Mouse (Mus musculus): ENCODE data around the gene AU015836. TPM values are rescaled to one million over a fixed set of nuclear protein-coding genes. Genes with fewer than 3 reads are reported as not detected.
"Not testable (repeated sequence)": the region's sequence is repeated elsewhere in the genome, so short reads cannot be mapped to it uniquely, and the experiment has no call there.

The AU015836 gene
- polyA plus RNA-seq (2012; ENCODE audit: insufficient read depth, insufficient read length, low replicate concordance, missing spikeins), result not detected in 2 replicates

DNA sequence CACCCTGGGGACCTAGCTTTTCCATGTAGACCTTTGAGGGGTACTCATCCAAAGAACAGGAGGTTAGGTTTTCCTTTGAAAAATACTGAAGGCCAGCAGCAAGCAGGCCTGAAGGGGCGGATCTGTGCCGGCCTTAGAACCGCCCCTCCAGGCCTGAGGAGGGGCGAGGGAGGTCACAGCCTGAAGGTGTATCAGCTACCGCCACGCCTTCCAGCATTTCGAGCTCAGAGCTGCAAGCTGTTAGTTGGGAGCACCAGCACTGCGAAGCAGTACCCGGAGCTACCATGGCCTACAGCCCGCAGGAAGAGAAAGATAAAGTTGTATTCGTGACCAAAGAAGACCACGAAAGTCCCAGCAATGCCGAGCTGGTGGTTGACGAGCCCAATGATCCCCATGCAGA is at the start of gene AU015836:
AU015836 (plus strand) TSS at position 216 of the 400 bp plus-strand sequence.
- WGBS, result 70% methylated on average over 14 of the region's 14 CpGs
- Histone ChIP-seq H3K4me1 (ENCODE audit: control insufficient read depth, insufficient read depth, low read length) (no peaks in the 10 kb centered on the region), H3K4me3 (ENCODE audit: insufficient read depth, low read depth, low read length) (no peak within 1 kb of the TSS), H3K27ac (ENCODE audit: insufficient read depth, low read depth, low read length) (no peak within 1 kb of the TSS)
- TF ChIP-seq CTCF (IDR thresholded peaks at IDR 0.05; ENCODE audit: insufficient read depth, low read depth, low read length) (no peak), POLR2A (IDR thresholded peaks at IDR 0.05; ENCODE audit: insufficient read depth, low read depth, low read length) (no peak)

- TF ChIP-seq POLR2A (IDR thresholded peaks at IDR 0.05; ENCODE audit: insufficient read depth, low read depth, low read length) (no peak), CTCF (IDR thresholded peaks at IDR 0.05; ENCODE audit: insufficient read depth, low read depth, low read length) (no peak)
- Histone ChIP-seq H3K4me1 (ENCODE audit: control insufficient read depth, insufficient read depth, low read length) (no peaks in the 10 kb centered on the region), H3K27ac (ENCODE audit: insufficient read depth, low read depth, low read length) (no peak overlapping the region), H3K4me3 (ENCODE audit: insufficient read depth, low read depth, low read length) (no peak overlapping the region)
- 45% methylated on average over 3 of the region's 3 CpGs for WGBS
These were observed 49.4 kb upstream of the AU015836 start for GRCm38 (mm10) chrX:93919017-93919416.

- TF ChIP-seq POLR2A (IDR thresholded peaks at IDR 0.05; ENCODE audit: insufficient read depth, low read depth, low read length), result no peak
- TF ChIP-seq CTCF (IDR thresholded peaks at IDR 0.05; ENCODE audit: insufficient read depth, low read depth, low read length), result no peak
- Histone ChIP-seq H3K4me1 (ENCODE audit: control insufficient read depth, insufficient read depth, low read length) (no peaks in the 10 kb centered on the region), H3K4me3 (ENCODE audit: insufficient read depth, low read depth, low read length) (no peak overlapping the region), H3K27ac (ENCODE audit: insufficient read depth, low read depth, low read length) (no peak overlapping the region)
- WGBS, result 88% methylated on average over 3 of the region's 3 CpGs
These were observed 40.1 kb upstream of the AU015836 start for GRCm38 (mm10) chrX:93928379-93928778.

GRCm38 (mm10) chrX:93928794-93929193 is 39.7 kb upstream of the AU015836 start:
- Histone ChIP-seq H3K4me3 (ENCODE audit: insufficient read depth, low read depth, low read length) (no peak overlapping the region), H3K4me1 (ENCODE audit: control insufficient read depth, insufficient read depth, low read length) (no peaks in the 10 kb centered on the region), H3K27ac (ENCODE audit: insufficient read depth, low read depth, low read length) (no peak overlapping the region)
- no peak for TF ChIP-seq POLR2A (IDR thresholded peaks at IDR 0.05; ENCODE audit: insufficient read depth, low read depth, low read length)
- no peak for TF ChIP-seq CTCF (IDR thresholded peaks at IDR 0.05; ENCODE audit: insufficient read depth, low read depth, low read length)
- WGBS, result 96% methylated on average over 1 of the region's 1 CpGs

- WGBS, result 89% methylated on average over 3 of the region's 3 CpGs
- no peak overlapping the region for H3K4me3 ChIP-seq (ENCODE audit: insufficient read depth, low read depth, low read length)
- no peaks in the 10 kb centered on the region for H3K4me1 ChIP-seq (ENCODE audit: control insufficient read depth, insufficient read depth, low read length)
- TF ChIP-seq CTCF (IDR thresholded peaks at IDR 0.05; ENCODE audit: insufficient read depth, low read depth, low read length) (no peak), POLR2A (IDR thresholded peaks at IDR 0.05; ENCODE audit: insufficient read depth, low read depth, low read length) (no peak)
- H3K27ac ChIP-seq (ENCODE audit: insufficient read depth, low read depth, low read length), result no peak overlapping the region
These were observed 36.8 kb upstream of the AU015836 start for GRCm38 (mm10) chrX:93931694-93932093.

DNA sequence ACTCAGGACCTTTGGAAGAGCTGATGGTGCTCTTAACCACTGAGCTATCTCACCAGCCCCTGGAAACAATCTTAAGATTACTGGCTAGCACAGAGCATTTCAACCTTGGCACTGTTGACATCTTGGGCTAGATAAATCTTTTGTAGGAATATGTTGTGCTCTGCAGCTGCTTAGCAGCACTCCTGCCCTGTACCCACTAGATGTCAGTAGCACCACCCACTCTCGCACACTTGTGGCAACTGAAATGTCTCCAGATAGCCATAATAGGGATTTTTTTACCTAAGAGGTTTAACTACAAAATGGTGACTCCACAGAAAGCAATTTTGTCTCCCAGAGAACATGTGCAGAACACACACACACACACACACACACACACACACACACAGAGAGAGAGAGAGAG is 11.7 kb upstream of the AU015836 start:
- Histone ChIP-seq H3K4me3 (ENCODE audit: insufficient read depth, low read depth, low read length) (no peak overlapping the region), H3K4me1 (ENCODE audit: control insufficient read depth, insufficient read depth, low read length) (no peaks in the 10 kb centered on the region), H3K27ac (ENCODE audit: insufficient read depth, low read depth, low read length) (no peak overlapping the region)
- WGBS, result 8% methylated on average over 1 of the region's 1 CpGs
- no peak for TF ChIP-seq CTCF (IDR thresholded peaks at IDR 0.05; ENCODE audit: insufficient read depth, low read depth, low read length)
- no peak for TF ChIP-seq POLR2A (IDR thresholded peaks at IDR 0.05; ENCODE audit: insufficient read depth, low read depth, low read length)

DNA sequence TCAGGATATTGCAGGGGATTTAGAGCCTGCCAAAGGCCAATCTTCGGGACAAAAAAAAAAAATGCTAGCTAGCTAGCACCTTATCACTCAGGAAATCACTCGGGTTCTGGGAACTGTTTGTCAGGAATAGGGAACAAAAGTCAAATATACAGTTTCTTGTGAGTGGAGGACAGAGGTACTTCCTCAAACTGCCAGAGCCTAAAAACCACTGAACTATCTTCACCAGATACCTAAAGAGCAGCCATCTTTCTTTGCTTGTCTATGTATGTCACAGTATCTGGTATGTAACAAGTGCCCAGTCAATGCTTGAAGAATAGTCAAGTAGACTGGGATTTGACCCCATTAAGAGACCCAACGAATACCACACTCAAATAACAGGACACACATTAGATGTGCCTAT is 10.0 kb upstream of the AU015836 start:
- 82% methylated on average over 3 of the region's 3 CpGs for WGBS
- Histone ChIP-seq H3K4me1 (ENCODE audit: control insufficient read depth, insufficient read depth, low read length) (no peaks in the 10 kb centered on the region), H3K27ac (ENCODE audit: insufficient read depth, low read depth, low read length) (no peak overlapping the region), H3K4me3 (ENCODE audit: insufficient read depth, low read depth, low read length) (no peak overlapping the region)
- TF ChIP-seq CTCF (IDR thresholded peaks at IDR 0.05; ENCODE audit: insufficient read depth, low read depth, low read length) (no peak), POLR2A (IDR thresholded peaks at IDR 0.05; ENCODE audit: insufficient read depth, low read depth, low read length) (no peak)

GRCm38 (mm10) chrX:93980341-93980740 is 11.9 kb downstream of the AU015836 start:
- no peak for TF ChIP-seq POLR2A (IDR thresholded peaks at IDR 0.05; ENCODE audit: insufficient read depth, low read depth, low read length)
- no peak for TF ChIP-seq CTCF (IDR thresholded peaks at IDR 0.05; ENCODE audit: insufficient read depth, low read depth, low read length)
- Histone ChIP-seq H3K4me1 (ENCODE audit: control insufficient read depth, insufficient read depth, low read length) (no peaks in the 10 kb centered on the region), H3K4me3 (ENCODE audit: insufficient read depth, low read depth, low read length) (no peak overlapping the region), H3K27ac (ENCODE audit: insufficient read depth, low read depth, low read length) (no peak overlapping the region)
- 92% methylated on average over 26 of the region's 26 CpGs for WGBS

DNA sequence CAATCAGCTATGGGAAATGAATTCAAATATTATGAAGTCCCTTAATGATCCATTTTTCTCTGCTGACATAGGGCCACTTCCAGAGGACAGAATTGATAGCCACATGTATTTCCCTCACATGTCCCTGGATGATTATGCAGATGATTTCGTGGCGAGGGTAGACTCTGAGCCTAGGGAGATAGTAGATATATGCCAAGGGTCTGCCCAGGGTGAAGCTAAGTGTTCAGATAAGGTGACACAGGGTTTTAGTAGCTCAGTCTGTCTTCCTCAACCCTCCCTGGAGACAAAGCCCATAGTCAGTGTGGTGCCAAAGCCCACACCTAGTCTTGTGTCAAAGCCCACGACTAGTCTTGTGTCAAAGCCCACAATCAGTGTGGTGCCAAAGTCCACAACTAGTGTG is 13.7 kb downstream of the AU015836 start:
- no peak overlapping the region for H3K27ac ChIP-seq (ENCODE audit: insufficient read depth, low read depth, low read length)
- no peak for TF ChIP-seq POLR2A (IDR thresholded peaks at IDR 0.05; ENCODE audit: insufficient read depth, low read depth, low read length)
- no peak for TF ChIP-seq CTCF (IDR thresholded peaks at IDR 0.05; ENCODE audit: insufficient read depth, low read depth, low read length)
- no peak overlapping the region for H3K4me3 ChIP-seq (ENCODE audit: insufficient read depth, low read depth, low read length)
- WGBS, result 83% methylated on average over 3 of the region's 3 CpGs
- no peaks in the 10 kb centered on the region for H3K4me1 ChIP-seq (ENCODE audit: control insufficient read depth, insufficient read depth, low read length)

GRCm38 (mm10) chrX:93985096-93985495 is 16.6 kb downstream of the AU015836 start:
- H3K4me1 ChIP-seq (ENCODE audit: control insufficient read depth, insufficient read depth, low read length); H3K4me3 ChIP-seq (ENCODE audit: insufficient read depth, low read depth, low read length); H3K27ac ChIP-seq (ENCODE audit: insufficient read depth, low read depth, low read length): not testable (repeated sequence)
- WGBS, result 56% methylated on average over 3 of the region's 3 CpGs

Data from olfactory bulb, adult 2 months (tissue).